Mouse (Mus musculus) midbrain, embryonic 11.5 days (tissue): ENCODE measurements around the gene Bsn. TPM values are rescaled to one million over a fixed set of nuclear protein-coding genes. Genes with fewer than 3 reads are reported as not detected.

Experiments
- ATAC-seq: fragments of 200-750 bp; cut with Nextera tagmentation; 2 replicates; pipeline ENCODE4 v1.8.0; 2017; ENCODE audit warnings: moderate TSS enrichment, moderate library complexity; ENCODE audit not compliant: low FRiP score
- DNase-seq: peaks from one replicate; pipeline ENCODE4 v3.0.0; 2015; ENCODE audit warnings: low spot score; ENCODE audit errors: missing footprints
- H3K27ac ChIP-seq: fragments of 300-500 bp; sonication (generic); 2 replicates; pipeline ENCODE4 v1.5.1; 2014; ENCODE audit warnings: low read depth, low read length
- H3K27me3 ChIP-seq: fragments of 300-500 bp; sonication (generic); 2 replicates; pipeline ENCODE4 v1.6.1; 2014; ENCODE audit warnings: mild to moderate bottlenecking, low read length, moderate library complexity, mixed read lengths; ENCODE audit not compliant: control insufficient read depth, insufficient read depth
- H3K36me3 ChIP-seq: fragments of 300-500 bp; sonication (generic); 2 replicates; pipeline ENCODE4 v1.6.1; 2014; ENCODE audit warnings: mild to moderate bottlenecking, low read length, moderate library complexity, mixed read lengths; ENCODE audit not compliant: control insufficient read depth, insufficient read depth
- H3K4me1 ChIP-seq: fragments of 300-500 bp; sonication (generic); 2 replicates; pipeline ENCODE4 v1.6.1; 2014; ENCODE audit warnings: low read length; ENCODE audit not compliant: control insufficient read depth, insufficient read depth
- H3K4me2 ChIP-seq: fragments of 300-500 bp; sonication (generic); 2 replicates; pipeline ENCODE4 v1.6.1; 2014; ENCODE audit warnings: mild to moderate bottlenecking, moderate library complexity
- H3K4me3 ChIP-seq: fragments of 300-500 bp; sonication (generic); 2 replicates; pipeline ENCODE4 v1.5.1; 2014; ENCODE audit warnings: low read depth, low read length
- H3K9ac ChIP-seq: fragments of 300-500 bp; sonication (generic); 2 replicates; pipeline ENCODE4 v1.6.1; 2014; ENCODE audit warnings: low read length
- H3K9me3 ChIP-seq: fragments of 300-500 bp; sonication (generic); 2 replicates; pipeline ENCODE4 v1.6.1; 2016; ENCODE audit warnings: low read length; ENCODE audit not compliant: control insufficient read depth
- WGBS: fragments of 180-500 bp; shearing (Covaris S2); extraction: QIAGEN DNeasy Blood & Tissue Kit; methylation state at CpG from one replicate; pipeline ENCODE4 v1.1.7; 2014; 5-methylcytosine and 5-hydroxymethylcytosine counted together
- polyA plus RNA-seq: library from polyadenylated mRNA; unstranded; fragments of >200 nt; fragmentation: Nextera tagmentation; extraction: Ambion mirVana; gene quantifications from 2 replicates; pipeline ENCODE4 v1.2.1, GENCODE M21; 2014

The Bsn gene
- polyA plus RNA-seq, 1 experiment from 2014 or later: 2.4 TPM

DNA sequence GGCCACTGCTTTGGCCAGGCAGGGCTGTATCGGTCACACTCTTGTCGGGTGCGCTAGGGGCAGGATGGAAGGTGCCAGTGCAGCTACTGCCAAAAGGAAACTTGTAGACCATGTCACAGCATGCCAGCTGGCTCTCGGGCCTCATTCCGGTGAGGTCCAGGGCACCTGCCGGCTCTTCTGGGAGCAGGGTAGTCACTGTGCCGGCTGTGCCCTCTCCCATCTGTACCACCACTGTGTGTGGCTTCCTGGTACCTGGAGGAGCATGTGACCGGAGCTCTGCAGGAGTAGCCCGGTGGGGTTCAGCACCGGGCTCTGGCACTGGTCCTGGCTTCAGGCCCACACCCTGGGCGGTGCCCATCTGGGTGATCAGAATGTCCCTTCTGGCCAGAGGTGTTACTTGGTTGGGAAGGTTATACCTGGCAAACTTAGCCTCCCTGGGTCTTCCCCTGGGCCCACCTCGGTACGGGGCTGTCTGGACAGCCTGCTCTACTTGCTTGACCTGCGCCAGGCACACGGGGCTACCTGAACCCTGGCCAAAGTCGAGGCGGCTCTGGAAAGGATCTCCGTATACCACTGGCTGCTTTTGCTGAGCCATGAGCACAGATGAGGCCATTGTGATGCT is 77.4 kb downstream of the Bsn start:
- Histone ChIP-seq H3K36me3 (peaks cover 10% of the 10 kb centered on the region), H3K4me1 (peaks cover 7% of the 10 kb centered on the region; the same call in 1 of the 2 replicates), H3K9me3 (no peaks in the 10 kb centered on the region), H3K9ac (no peak overlapping the region), H3K27ac (no peak overlapping the region), H3K27me3 (no peaks in the 10 kb centered on the region), H3K4me3 (no peak overlapping the region), H3K4me2 (no peak overlapping the region)
- ATAC-seq: no peak
- WGBS: 93% methylated on average over 18 of the region's 18 CpGs
- DNase-seq: no peak

GRCm38 (mm10) chr9:108111593-108112121 is 78.5 kb downstream of the Bsn start:
- Histone ChIP-seq H3K4me3 (no peak overlapping the region), H3K36me3 (peaks cover 10% of the 10 kb centered on the region), H3K4me2 (peak overlapping the region; percentile 31), H3K27ac (no peak overlapping the region), H3K27me3 (no peaks in the 10 kb centered on the region), H3K9ac (peak overlapping the region; percentile 1; the same call in 1 of the 2 replicates), H3K4me1 (peaks cover 7% of the 10 kb centered on the region; the same call in 1 of the 2 replicates), H3K9me3 (no peaks in the 10 kb centered on the region)
- no peak for ATAC-seq
- 73% methylated on average over 17 of the region's 17 CpGs for WGBS
- DNase-seq: no peak

DNA sequence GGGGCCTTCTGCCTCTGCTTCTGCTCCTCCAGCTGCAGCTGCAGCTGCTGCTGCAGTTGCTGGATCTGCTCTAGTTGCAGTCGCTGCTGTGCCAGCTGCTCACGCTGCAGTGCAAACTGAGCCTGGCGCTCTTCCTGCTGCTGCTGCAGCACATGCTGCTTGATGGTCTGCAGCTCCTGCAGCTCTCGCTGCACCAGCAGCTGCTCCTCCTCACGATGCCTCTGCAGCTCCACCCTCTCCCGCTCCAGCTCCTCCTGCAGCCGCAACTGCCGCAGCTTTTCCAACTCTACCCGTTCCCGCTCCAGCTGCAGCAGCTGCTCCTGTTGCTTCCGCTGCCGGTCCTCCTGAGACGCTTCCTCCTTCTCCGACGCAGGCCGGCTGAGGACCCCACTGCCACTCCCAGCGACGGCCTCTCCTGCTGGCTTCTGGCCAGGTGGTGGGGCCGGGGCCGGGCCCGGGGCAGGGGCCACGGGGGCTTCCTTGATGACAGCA is 79.0 kb downstream of the Bsn start:
- Histone ChIP-seq H3K27ac (no peak overlapping the region), H3K4me1 (peaks cover 7% of the 10 kb centered on the region; the same call in 1 of the 2 replicates), H3K4me2 (peak overlapping the region; percentile 31), H3K27me3 (no peaks in the 10 kb centered on the region), H3K9me3 (no peaks in the 10 kb centered on the region), H3K36me3 (peaks cover 6% of the 10 kb centered on the region), H3K9ac (peak overlapping the region; percentile 11; the same call in 1 of the 2 replicates), H3K4me3 (0 out of 2 replicates have a peak overlapping the region, but pooled peaks have one; percentile 2)
- ATAC-seq: no peak
- 15% methylated on average over 22 of the region's 22 CpGs for WGBS
- peak; percentile 92 for DNase-seq

DNA sequence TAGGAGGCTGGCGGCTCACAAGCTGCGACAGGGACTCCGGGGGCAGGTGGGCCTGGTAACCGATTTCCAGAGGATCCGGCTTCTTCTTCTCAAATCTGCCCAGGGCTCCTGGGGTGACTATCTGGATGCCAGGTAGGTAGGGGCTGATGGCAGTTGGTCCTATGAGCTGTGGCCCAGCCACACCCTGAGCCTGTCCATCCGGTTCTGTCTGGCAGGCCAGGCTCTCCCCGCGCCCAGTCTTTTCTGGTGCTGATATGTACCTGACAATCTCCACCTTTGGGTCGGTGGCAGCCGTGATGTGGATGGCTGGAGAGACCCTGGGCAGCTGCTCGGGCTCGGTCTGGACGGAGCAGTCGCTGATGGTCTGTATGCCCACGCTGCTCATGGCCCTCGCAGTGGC is 80.0 kb downstream of the Bsn start:
- Histone ChIP-seq H3K4me2 (no peak overlapping the region), H3K9ac (no peak overlapping the region), H3K36me3 (peaks cover 3% of the 10 kb centered on the region), H3K9me3 (no peaks in the 10 kb centered on the region), H3K27ac (no peak overlapping the region), H3K4me1 (peaks cover 7% of the 10 kb centered on the region; the same call in 1 of the 2 replicates), H3K27me3 (no peaks in the 10 kb centered on the region), H3K4me3 (no peak overlapping the region)
- ATAC-seq (no peak), DNase-seq (no peak)
- WGBS: 83% methylated on average over 16 of the region's 16 CpGs

GRCm38 (mm10) chr9:108107867-108108266 is 82.3 kb downstream of the Bsn start:
- no peak for DNase-seq
- peaks cover 10% of the 10 kb centered on the region; the same call in 1 of the 2 replicates for H3K4me1 ChIP-seq
- 93% methylated on average over 16 of the region's 16 CpGs for WGBS
- H3K4me2 ChIP-seq: no peak overlapping the region
- no peak overlapping the region for H3K9ac ChIP-seq
- ATAC-seq: no peak
- peaks cover 3% of the 10 kb centered on the region for H3K36me3 ChIP-seq
- no peaks in the 10 kb centered on the region for H3K27me3 ChIP-seq
- no peak overlapping the region for H3K4me3 ChIP-seq
- H3K27ac ChIP-seq: no peak overlapping the region
- no peaks in the 10 kb centered on the region for H3K9me3 ChIP-seq

DNA sequence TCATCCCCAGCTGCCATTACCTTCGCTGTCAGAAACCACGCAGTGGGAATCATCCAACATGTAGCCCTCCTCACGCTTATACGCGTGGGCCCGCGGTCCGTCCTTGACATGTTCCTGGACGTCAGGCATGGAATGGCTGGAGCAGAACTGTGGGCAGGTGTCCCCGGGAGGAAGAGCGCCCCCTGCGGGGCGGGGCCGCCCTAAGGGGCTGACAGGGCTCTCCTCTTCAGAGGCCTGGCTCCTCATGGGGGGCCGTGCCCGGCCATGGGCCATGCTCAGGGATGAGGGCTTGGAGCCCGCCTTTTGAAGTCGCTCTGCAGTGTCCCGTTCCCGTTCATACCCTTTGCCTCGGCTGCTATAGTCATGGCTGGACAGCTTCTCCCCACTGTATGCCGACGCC is 84.1 kb downstream of the Bsn start:
- no peaks in the 10 kb centered on the region; the same call in 1 of the 2 replicates for H3K36me3 ChIP-seq
- H3K4me2 ChIP-seq: no peak overlapping the region
- H3K9me3 ChIP-seq: no peaks in the 10 kb centered on the region
- DNase-seq (peak; percentile 75), ATAC-seq (no peak)
- H3K27me3 ChIP-seq: no peaks in the 10 kb centered on the region
- no peak overlapping the region for H3K9ac ChIP-seq
- no peak overlapping the region for H3K4me3 ChIP-seq
- peaks cover 6% of the 10 kb centered on the region; the same call in 1 of the 2 replicates for H3K4me1 ChIP-seq
- WGBS: 91% methylated on average over 23 of the region's 23 CpGs
- no peak overlapping the region for H3K27ac ChIP-seq

DNA sequence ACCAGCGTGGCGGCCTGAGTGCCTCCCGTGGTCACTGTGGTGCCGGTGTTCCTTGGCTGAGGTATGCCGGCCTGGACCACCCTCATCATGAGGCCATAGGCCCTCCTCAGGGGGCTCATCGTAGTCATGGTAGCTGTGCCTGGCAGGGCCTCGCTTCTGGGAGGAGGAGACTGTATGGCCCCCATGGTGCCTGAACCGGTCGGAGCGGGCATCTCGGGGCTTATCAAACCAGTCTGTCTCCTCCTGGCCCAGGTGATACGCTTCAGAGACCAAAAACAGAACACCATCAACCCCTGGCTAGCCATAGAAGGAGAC is 84.7 kb downstream of the Bsn start:
- no peak overlapping the region for H3K4me2 ChIP-seq
- ATAC-seq: 0 out of 2 replicates have a peak, but pooled peaks have one; percentile 9

DNA sequence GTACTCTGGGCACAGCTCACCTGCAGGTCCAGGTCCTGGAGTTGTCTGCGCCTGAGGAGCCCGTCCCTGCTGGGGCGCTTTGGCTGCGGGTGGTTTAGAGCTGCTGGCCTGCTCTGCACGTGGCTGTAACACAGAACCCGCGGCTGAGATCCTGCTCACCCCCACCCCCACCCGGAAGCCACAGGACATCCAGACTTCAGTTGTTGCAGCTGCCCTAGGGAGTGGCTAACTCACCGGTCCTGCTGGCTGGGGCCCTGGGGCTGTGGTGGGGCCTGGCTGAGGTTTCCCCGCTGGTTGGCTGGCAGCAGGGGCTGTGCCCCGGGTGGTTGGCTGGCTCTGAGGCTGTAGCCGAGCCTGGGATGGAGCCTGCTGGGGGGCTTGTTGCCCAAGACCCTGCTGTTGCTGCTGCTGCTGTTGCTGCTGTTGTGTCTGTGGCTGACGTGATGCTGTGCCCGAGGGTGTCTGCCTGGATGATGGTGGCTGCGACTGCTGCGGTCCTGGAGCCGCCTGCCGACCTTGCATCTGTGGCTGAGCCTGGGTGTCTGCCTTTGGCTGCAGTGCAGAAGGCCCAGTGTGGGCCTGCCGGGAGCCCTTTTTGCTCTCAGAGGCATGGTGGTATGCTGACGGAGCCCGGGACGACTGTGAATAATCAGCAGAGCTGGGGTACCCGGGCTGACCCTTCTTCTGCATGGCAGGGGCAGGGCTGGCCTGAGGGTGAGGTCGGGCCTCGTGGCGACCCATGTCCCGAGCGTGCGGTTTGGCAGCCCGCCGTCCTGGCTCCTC is 85.2 kb downstream of the Bsn start:
- Histone ChIP-seq H3K4me2 (no peak overlapping the region), H3K9me3 (no peaks in the 10 kb centered on the region), H3K27ac (no peak overlapping the region), H3K4me3 (no peak overlapping the region), H3K4me1 (peaks cover 2% of the 10 kb centered on the region; the same call in 1 of the 2 replicates), H3K9ac (peak overlapping the region; percentile 49), H3K36me3 (no peaks in the 10 kb centered on the region), H3K27me3 (no peaks in the 10 kb centered on the region)
- WGBS: 33% methylated on average over 31 of the region's 31 CpGs
- ATAC-seq (peak; percentile 42; the same call in 1 of the 2 replicates), DNase-seq (peak; percentile 86)

More for the DNA sequence above, 84.7 kb downstream of the Bsn start:
- Histone ChIP-seq H3K27me3 (no peaks in the 10 kb centered on the region), H3K9ac (no peak overlapping the region; the same call in 1 of the 2 replicates), H3K36me3 (no peaks in the 10 kb centered on the region), H3K4me3 (no peak overlapping the region), H3K9me3 (no peaks in the 10 kb centered on the region), H3K4me1 (peaks cover 2% of the 10 kb centered on the region; the same call in 1 of the 2 replicates), H3K27ac (no peak overlapping the region)
- 71% methylated on average over 12 of the region's 12 CpGs for WGBS
- peak; percentile 81 for DNase-seq

DNA sequence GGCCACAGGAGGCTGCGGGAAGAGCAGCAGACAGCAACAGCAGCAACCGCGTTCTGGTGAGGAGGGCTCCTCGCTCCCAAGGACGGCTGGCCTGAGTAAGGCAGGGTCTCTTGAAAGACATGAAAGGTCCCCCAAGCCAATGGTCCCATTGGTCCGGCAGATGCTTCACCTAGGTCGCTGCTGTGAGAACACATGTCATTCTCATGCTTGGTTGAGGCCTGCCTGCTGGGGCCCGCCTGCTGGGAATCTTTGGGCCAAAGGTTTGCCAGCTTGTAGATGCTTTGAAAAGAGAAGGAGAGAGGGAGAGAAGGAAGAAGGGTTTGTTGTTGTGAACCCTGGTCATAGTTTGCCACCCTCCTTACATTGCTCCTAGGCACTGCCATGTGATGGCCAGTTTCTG is 90.6 kb downstream of the Bsn start:
- H3K4me2 ChIP-seq: no peak overlapping the region
- DNase-seq (no peak), ATAC-seq (no peak)
- no peak overlapping the region for H3K9ac ChIP-seq
- 89% methylated on average over 8 of the region's 8 CpGs for WGBS
- H3K4me1 ChIP-seq: peaks cover 5% of the 10 kb centered on the region
- no peak overlapping the region for H3K27ac ChIP-seq
- no peaks in the 10 kb centered on the region for H3K27me3 ChIP-seq
- H3K36me3 ChIP-seq: no peaks in the 10 kb centered on the region
- no peaks in the 10 kb centered on the region for H3K9me3 ChIP-seq
- no peak overlapping the region for H3K4me3 ChIP-seq
